Mouse (Mus musculus): ENCODE data around the gene Lrcol1. TPM values are rescaled to one million over a fixed set of nuclear protein-coding genes. Genes with fewer than 3 reads are reported as not detected.

Gene Lrcol1
- polyA plus RNA-seq, 1 experiment from 2014 or later: not detected

DNA sequence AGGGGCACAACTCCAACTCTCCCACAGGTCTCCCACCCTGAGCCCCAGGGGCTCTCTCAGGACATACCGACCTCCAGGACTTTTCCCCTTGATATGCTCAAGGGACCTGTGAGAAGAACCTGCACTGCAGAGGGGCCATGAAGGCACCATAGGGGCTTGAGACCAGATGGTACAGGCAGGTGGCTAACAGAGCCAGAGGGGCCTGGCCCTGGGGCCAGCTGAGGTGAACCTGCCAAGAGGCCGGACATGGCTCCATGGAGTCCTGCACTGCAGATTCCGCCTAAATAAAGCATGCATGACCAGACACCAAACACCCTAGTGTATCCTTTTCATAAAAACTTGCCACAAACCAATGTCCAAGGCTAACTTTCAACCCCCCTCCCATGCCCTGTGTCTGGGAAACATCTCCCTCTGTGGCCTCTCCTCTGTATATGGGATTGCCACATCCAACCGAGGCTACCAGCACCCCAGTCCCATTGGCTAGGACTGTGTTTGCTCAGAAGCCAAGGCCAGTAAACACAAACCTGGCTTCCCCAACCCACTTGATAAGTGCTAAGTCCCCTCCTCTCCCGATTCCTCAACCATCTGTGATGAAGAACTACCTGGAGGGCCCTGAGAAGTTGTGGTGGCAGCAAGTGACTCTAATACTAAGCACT is 50.6 kb downstream of the Lrcol1 start:
- no peaks in the 10 kb centered on the region for H3K27me3 ChIP-seq (ENCODE audit: control insufficient read depth, insufficient read depth, low read length)
- no peak overlapping the region for H3K9ac ChIP-seq (replicated peaks; ENCODE audit: low read depth, low read length)
- no peaks in the 10 kb centered on the region for H3K9me3 ChIP-seq (ENCODE audit: control insufficient read depth, low read length)
- H3K4me3 ChIP-seq (ENCODE audit: low read depth, low read length): no peak overlapping the region
- H3K27ac ChIP-seq (ENCODE audit: low read depth, low read length): no peak overlapping the region
- no peaks in the 10 kb centered on the region for H3K4me1 ChIP-seq (ENCODE audit: control insufficient read depth, insufficient read depth, low read length)
- 79% methylated on average over 5 of the region's 5 CpGs for WGBS
- no peaks in the 10 kb centered on the region for H3K36me3 ChIP-seq (ENCODE audit: control insufficient read depth, insufficient read depth, low read length)
- ATAC-seq (ENCODE audit: low read depth): no peak
- H3K4me2 ChIP-seq (ENCODE audit: low read depth, low read length): no peak overlapping the region

DNA sequence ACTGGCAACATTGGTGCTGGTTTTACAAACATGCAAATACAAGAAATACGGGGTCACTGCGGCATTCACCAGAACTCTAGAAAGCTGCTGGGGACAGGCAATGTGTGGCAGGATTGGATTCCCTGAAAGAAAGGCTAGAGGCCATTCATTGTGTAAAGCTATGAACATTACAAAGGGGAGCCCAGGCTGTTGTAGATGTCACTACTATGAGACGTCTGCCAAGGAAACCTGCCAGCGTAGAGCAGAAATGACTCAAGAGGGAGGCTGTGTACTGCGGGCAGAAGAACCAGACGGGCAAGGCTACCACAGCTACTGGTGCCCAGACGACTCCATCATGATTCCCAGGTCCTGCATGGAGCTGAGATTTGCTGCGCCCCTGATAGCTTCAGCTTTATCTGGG is 56.6 kb downstream of the Lrcol1 start:
- H3K4me3 ChIP-seq (ENCODE audit: low read depth, low read length): no peak overlapping the region
- no peak overlapping the region for H3K9ac ChIP-seq (replicated peaks; ENCODE audit: low read depth, low read length)
- H3K4me1 ChIP-seq (ENCODE audit: control insufficient read depth, insufficient read depth, low read length): 0 out of 2 replicates have a peak, but pooled peaks cover 2% of the 10 kb centered on the region
- no peaks in the 10 kb centered on the region for H3K9me3 ChIP-seq (ENCODE audit: control insufficient read depth, low read length)
- no peak for ATAC-seq (ENCODE audit: low read depth)
- no peaks in the 10 kb centered on the region for H3K27me3 ChIP-seq (ENCODE audit: control insufficient read depth, insufficient read depth, low read length)
- no peak overlapping the region for H3K27ac ChIP-seq (ENCODE audit: low read depth, low read length)
- H3K4me2 ChIP-seq (ENCODE audit: low read depth, low read length): no peak overlapping the region
- H3K36me3 ChIP-seq (ENCODE audit: control insufficient read depth, insufficient read depth, low read length): no peaks in the 10 kb centered on the region
- 86% methylated on average over 8 of the region's 8 CpGs for WGBS

DNA sequence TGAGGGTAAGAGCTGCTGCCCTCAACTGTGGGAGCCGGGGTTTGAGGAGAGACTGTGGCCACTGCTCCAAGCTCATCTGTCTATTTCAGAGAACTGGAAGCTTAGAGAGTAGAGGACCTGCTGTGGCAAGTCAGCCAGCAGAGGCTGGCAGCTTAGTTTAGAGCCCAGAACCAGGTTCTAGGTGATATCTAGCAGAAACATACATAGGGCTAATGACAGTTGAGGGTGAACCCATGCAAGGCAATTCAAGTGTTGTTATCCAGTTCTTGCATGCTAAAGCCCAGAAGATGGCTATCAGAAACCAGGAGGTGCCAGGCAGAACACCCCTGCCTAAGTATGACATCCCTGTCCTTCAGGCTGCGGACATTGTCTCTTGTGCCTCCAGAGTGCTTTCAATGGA is 58.0 kb downstream of the Lrcol1 start:
- 91% methylated on average over 2 of the region's 2 CpGs for WGBS
- Histone ChIP-seq H3K9ac (replicated peaks; ENCODE audit: low read depth, low read length) (no peak overlapping the region), H3K36me3 (ENCODE audit: control insufficient read depth, insufficient read depth, low read length) (no peaks in the 10 kb centered on the region), H3K9me3 (ENCODE audit: control insufficient read depth, low read length) (no peaks in the 10 kb centered on the region), H3K4me3 (ENCODE audit: low read depth, low read length) (no peak overlapping the region), H3K4me2 (ENCODE audit: low read depth, low read length) (no peak overlapping the region), H3K4me1 (ENCODE audit: control insufficient read depth, insufficient read depth, low read length) (0 out of 2 replicates have a peak, but pooled peaks cover 9% of the 10 kb centered on the region), H3K27me3 (ENCODE audit: control insufficient read depth, insufficient read depth, low read length) (no peaks in the 10 kb centered on the region), H3K27ac (ENCODE audit: low read depth, low read length) (no peak overlapping the region)
- no peak for ATAC-seq (ENCODE audit: low read depth)

DNA sequence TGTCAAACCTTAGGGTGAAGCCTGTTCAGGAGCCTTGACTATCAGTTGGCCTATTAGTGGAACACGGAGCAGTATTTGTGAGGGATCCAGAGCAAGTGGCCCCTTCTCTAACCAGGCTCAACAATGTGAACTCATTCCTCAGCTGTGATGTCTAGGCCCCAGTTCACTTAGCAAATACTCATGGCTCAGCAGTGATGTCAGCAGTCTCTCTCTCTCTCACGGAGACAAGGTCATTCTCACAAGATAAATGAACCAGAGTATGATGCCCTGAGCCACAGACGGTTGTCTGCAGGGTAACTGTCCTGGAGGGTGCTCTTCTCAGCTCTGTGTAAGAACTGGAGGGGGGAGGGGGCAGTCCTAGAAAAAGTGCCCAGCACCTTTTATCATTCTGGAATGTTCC is 59.4 kb downstream of the Lrcol1 start:
- Histone ChIP-seq H3K27ac (ENCODE audit: low read depth, low read length) (no peak overlapping the region), H3K4me1 (ENCODE audit: control insufficient read depth, insufficient read depth, low read length) (0 out of 2 replicates have a peak, but pooled peaks cover 9% of the 10 kb centered on the region), H3K4me2 (ENCODE audit: low read depth, low read length) (no peak overlapping the region), H3K9me3 (ENCODE audit: control insufficient read depth, low read length) (no peaks in the 10 kb centered on the region), H3K4me3 (ENCODE audit: low read depth, low read length) (no peak overlapping the region), H3K9ac (replicated peaks; ENCODE audit: low read depth, low read length) (no peak overlapping the region), H3K27me3 (ENCODE audit: control insufficient read depth, insufficient read depth, low read length) (no peaks in the 10 kb centered on the region), H3K36me3 (ENCODE audit: control insufficient read depth, insufficient read depth, low read length) (no peaks in the 10 kb centered on the region)
- no peak for ATAC-seq (ENCODE audit: low read depth)
- WGBS: 39% methylated on average over 3 of the region's 3 CpGs

Other genes with a start within 250 kb of the Lrcol1 start
- gene Plcxd1, start 244.8 kb upstream of the Lrcol1 start, polyA plus RNA-seq (2014; fragmentation: Nextera tagmentation; extraction: Ambion mirVana): 2.0 and 2.7 TPM in 2 replicates
- gene Gtpbp6, start 236.5 kb upstream of the Lrcol1 start, polyA plus RNA-seq (2014; fragmentation: Nextera tagmentation; extraction: Ambion mirVana): 57.3 and 61.5 TPM in 2 replicates
- 12.2 and 17.1 TPM in 2 replicates for gene Zfp605, start 234.6 kb upstream of the Lrcol1 start, polyA plus RNA-seq (2014; fragmentation: Nextera tagmentation; extraction: Ambion mirVana)
- 101 and 108 TPM in 2 replicates for gene Chfr, start 208.9 kb upstream of the Lrcol1 start, polyA plus RNA-seq (2014; fragmentation: Nextera tagmentation; extraction: Ambion mirVana)
- gene Golga3, start 168.0 kb upstream of the Lrcol1 start, polyA plus RNA-seq (2014; fragmentation: Nextera tagmentation; extraction: Ambion mirVana): 30.4 and 31.5 TPM in 2 replicates
- gene Ankle2, start 113.7 kb upstream of the Lrcol1 start, polyA plus RNA-seq (2014; fragmentation: Nextera tagmentation; extraction: Ambion mirVana): 30.4 and 33.8 TPM in 2 replicates
- 111 and 113 TPM in 2 replicates for gene Pgam5, start 74.8 kb upstream of the Lrcol1 start, polyA plus RNA-seq (2014; fragmentation: Nextera tagmentation; extraction: Ambion mirVana)
- 10.0 and 11.9 TPM in 2 replicates for gene Pxmp2, start 58.5 kb upstream of the Lrcol1 start, polyA plus RNA-seq (2014; fragmentation: Nextera tagmentation; extraction: Ambion mirVana)
- gene Pole, start 58.4 kb upstream of the Lrcol1 start, polyA plus RNA-seq (2014; fragmentation: Nextera tagmentation; extraction: Ambion mirVana): 5.9 and 8.2 TPM in 2 replicates
- gene P2rx2, start 1.5 kb upstream of the Lrcol1 start, polyA plus RNA-seq (2014; fragmentation: Nextera tagmentation; extraction: Ambion mirVana): 9.0 and 10.0 TPM in 2 replicates
- gene Fbrsl1, start 103.8 kb downstream of the Lrcol1 start, polyA plus RNA-seq (2014; fragmentation: Nextera tagmentation; extraction: Ambion mirVana): 21.2 and 23.5 TPM in 2 replicates
- 25.1 and 26.0 TPM in 2 replicates for gene Galnt9, start 199.6 kb downstream of the Lrcol1 start, polyA plus RNA-seq (2014; fragmentation: Nextera tagmentation; extraction: Ambion mirVana)

Data from neural tube, embryonic 14.5 days (tissue).